Mouse (Mus musculus): Measurements from ENCODE around the gene Olfr657. TPM values are rescaled to one million over a fixed set of nuclear protein-coding genes. Genes with fewer than 3 reads are reported as not detected.

Gene Olfr657
- polyA plus RNA-seq, 1 experiment = not detected

DNA sequence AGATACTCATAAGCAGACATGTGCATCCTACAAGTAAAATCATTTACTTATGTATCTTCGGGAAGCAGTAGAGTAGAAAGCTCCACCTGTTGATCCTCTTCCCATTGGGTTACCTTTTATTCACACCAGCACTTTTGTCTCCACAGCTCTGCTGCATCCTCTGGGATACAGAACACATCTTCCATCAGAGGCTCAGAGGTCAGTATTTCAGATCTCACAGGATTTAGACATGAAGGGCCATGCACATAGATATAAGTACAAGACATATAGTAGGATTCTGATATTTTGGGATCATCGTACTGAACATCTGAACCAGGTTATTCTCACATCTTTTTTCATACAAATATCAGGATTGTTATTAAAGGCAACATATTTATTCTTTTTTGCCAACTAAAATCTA, 61.6 kb downstream of the Olfr657 start, which contains the start of gene Olfr661:
Gene Olfr661, plus strand, starts transcription at position 301 of the 400 bp plus-strand sequence.
- H3K4me3 ChIP-seq (ENCODE audit: insufficient read depth, poor library complexity, severe bottlenecking) = no peak within 1 kb of the TSS
- H3K27me3 ChIP-seq (ENCODE audit: control insufficient read depth, insufficient read depth, insufficient read length) = no peaks in the 10 kb centered on the region
- no peak within 1 kb of the TSS for H3ac ChIP-seq (ENCODE audit: control insufficient read depth, insufficient read length, low read depth)
- TF ChIP-seq CEBPB (IDR thresholded peaks at IDR 0.05; ENCODE audit: low read depth) (no peak), MYOG (IDR thresholded peaks at IDR 0.05; ENCODE audit: control insufficient read depth, extremely low read depth, insufficient read length) (no peak), MAX (IDR thresholded peaks at IDR 0.05) (no peak), FOSL1 (IDR thresholded peaks at IDR 0.05; ENCODE audit: insufficient read depth, low read length, poor library complexity, severe bottlenecking) (no peak), MYOD1 (IDR thresholded peaks at IDR 0.05; ENCODE audit: control insufficient read depth, insufficient read length, low read depth) (no peak), USF1 (IDR thresholded peaks at IDR 0.05; ENCODE audit: low read depth) (no peak), CTCF (IDR thresholded peaks at IDR 0.05; ENCODE audit: control insufficient read depth, insufficient read depth, insufficient read length) (no peak)
- no peaks in the 10 kb centered on the region for H3K79me3 ChIP-seq (ENCODE audit: low read depth)
- no peaks in the 10 kb centered on the region for H3K79me2 ChIP-seq (ENCODE audit: control insufficient read depth, insufficient read depth)
- H3K36me3 ChIP-seq (ENCODE audit: control insufficient read depth, insufficient read depth) = no peaks in the 10 kb centered on the region

Other genes with a start within 250 kb of the Olfr657 start
- gene Trim30c, start 224.0 kb upstream of the Olfr657 start, polyA plus RNA-seq (2012; fragmentation: generic; extraction: Trizol) = not detected
- not detected for gene Trim30a, start 159.6 kb upstream of the Olfr657 start, polyA plus RNA-seq (2012; fragmentation: generic; extraction: Trizol)
- gene Trim30d, start 116.9 kb upstream of the Olfr657 start, polyA plus RNA-seq (2012; fragmentation: generic; extraction: Trizol) = not detected
- not detected for gene Olfr651, start 74.7 kb upstream of the Olfr657 start, polyA plus RNA-seq (2012; fragmentation: generic; extraction: Trizol)
- gene Olfr652, start 63.9 kb upstream of the Olfr657 start, polyA plus RNA-seq (2012; fragmentation: generic; extraction: Trizol) = not detected
- not detected for gene Olfr653, start 47.5 kb upstream of the Olfr657 start, polyA plus RNA-seq (2012; fragmentation: generic; extraction: Trizol)
- gene Olfr654, start 37.8 kb upstream of the Olfr657 start, polyA plus RNA-seq (2012; fragmentation: generic; extraction: Trizol) = not detected
- not detected for gene Olfr655, start 23.0 kb upstream of the Olfr657 start, polyA plus RNA-seq (2012; fragmentation: generic; extraction: Trizol)
- gene Olfr656, start 10.8 kb upstream of the Olfr657 start, polyA plus RNA-seq (2012; fragmentation: generic; extraction: Trizol) = not detected
- gene Olfr658, start 22.5 kb downstream of the Olfr657 start, polyA plus RNA-seq (2012; fragmentation: generic; extraction: Trizol) = not detected
- gene Olfr659, start 42.0 kb downstream of the Olfr657 start, polyA plus RNA-seq (2012; fragmentation: generic; extraction: Trizol) = not detected
- not detected for gene Olfr661, start 61.7 kb downstream of the Olfr657 start, polyA plus RNA-seq (2012; fragmentation: generic; extraction: Trizol)
- gene Usp17le, start 152.7 kb downstream of the Olfr657 start, polyA plus RNA-seq (2012; fragmentation: generic; extraction: Trizol) = 0.19 TPM
- 0.25 TPM for gene Usp17lb, start 217.8 kb downstream of the Olfr657 start, polyA plus RNA-seq (2012; fragmentation: generic; extraction: Trizol)
- 0.77 TPM for gene Usp17la, start 232.2 kb downstream of the Olfr657 start, polyA plus RNA-seq (2012; fragmentation: generic; extraction: Trizol)